In genomic region chr11:72566304-72566703, GRCm38 (mm10) we compare ENCODE assay signal across 31 mouse cellular contexts. TPM values are rescaled to one million over a fixed set of nuclear protein-coding genes. Genes with fewer than 3 reads are reported as not detected.
"Had no signal": no experiment of that assay in that cellular context is flagged by ENCODE, and none has a peak within 500 bp of the region (broad histone marks: within the 10 kb centered on the region; RNA-seq: fewer than 3 reads in every experiment).

No protein-coding gene starts in this region.

- DNase-seq: liver, embryonic 13.5 days; lung, adult 18-20 months; lung, adult 2 months; lung, embryonic 14.5 days; lung, postnatal 10 days; lung, postnatal 14 days; lung, postnatal 36 days; lung, postnatal 4 days; midbrain, embryonic 14.5 days had no signal

- H3K27ac ChIP-seq: limb, embryonic 10.5 days; limb, embryonic 12.5 days; limb, embryonic 13.5 days; limb, embryonic 15.5 days; liver, embryonic 12.5 days; liver, embryonic 13.5 days; liver, embryonic 14.5 days; liver, embryonic 15.5 days; lung, embryonic 15.5 days; macrophage; midbrain, embryonic 10.5 days; midbrain, embryonic 12.5 days; midbrain, embryonic 13.5 days; midbrain, embryonic 15.5 days; neural tube, embryonic 12.5 days; neural tube, embryonic 13.5 days had no signal

- H3K27me3 ChIP-seq: limb, embryonic 15.5 days; liver, embryonic 13.5 days; lung, embryonic 15.5 days; midbrain, embryonic 15.5 days had no signal

- H3K4me1 ChIP-seq: limb, embryonic 10.5 days; limb, embryonic 12.5 days; limb, embryonic 13.5 days; midbrain, embryonic 12.5 days; midbrain, embryonic 13.5 days; midbrain, embryonic 15.5 days; neural tube, embryonic 12.5 days; neural tube, embryonic 13.5 days had no signal

- H3K36me3 ChIP-seq: limb, embryonic 10.5 days; limb, embryonic 12.5 days; limb, embryonic 13.5 days; limb, embryonic 15.5 days; liver, embryonic 12.5 days; liver, embryonic 13.5 days; liver, embryonic 15.5 days; lung, embryonic 15.5 days; midbrain, embryonic 10.5 days; midbrain, embryonic 12.5 days; midbrain, embryonic 13.5 days; midbrain, embryonic 15.5 days; neural tube, embryonic 12.5 days; neural tube, embryonic 13.5 days had no signal

- H3K4me2 ChIP-seq: limb, embryonic 12.5 days; limb, embryonic 13.5 days; limb, embryonic 15.5 days; liver, embryonic 11.5 days; liver, embryonic 12.5 days; liver, embryonic 13.5 days; liver, embryonic 15.5 days; lung, embryonic 14.5 days; lung, embryonic 15.5 days; midbrain, embryonic 11.5 days; midbrain, embryonic 12.5 days; midbrain, embryonic 13.5 days; midbrain, embryonic 15.5 days; neural tube, embryonic 12.5 days; neural tube, embryonic 13.5 days had no signal

- H3K4me3 ChIP-seq: limb, embryonic 10.5 days; limb, embryonic 12.5 days; limb, embryonic 13.5 days; limb, embryonic 15.5 days; liver, embryonic 12.5 days; liver, embryonic 13.5 days; liver, embryonic 15.5 days; lung, embryonic 15.5 days; megakaryocyte, embryonic 14.5 days; midbrain, embryonic 10.5 days; midbrain, embryonic 12.5 days; midbrain, embryonic 13.5 days; midbrain, embryonic 15.5 days; myocyte; neural tube, embryonic 12.5 days; neural tube, embryonic 13.5 days had no signal

- ATAC-seq: liver, embryonic 12.5 days; lung, postnatal 0 days; midbrain, embryonic 13.5 days; midbrain, embryonic 15.5 days; midbrain, embryonic 16.5 days had no signal

- H3K9me3 ChIP-seq: limb, embryonic 10.5 days; limb, embryonic 12.5 days; limb, embryonic 13.5 days; limb, embryonic 15.5 days; liver, embryonic 12.5 days; liver, embryonic 13.5 days; liver, embryonic 15.5 days; lung, embryonic 15.5 days; megakaryocyte, embryonic 14.5 days; midbrain, embryonic 10.5 days; midbrain, embryonic 12.5 days; midbrain, embryonic 13.5 days; midbrain, embryonic 15.5 days; neural tube, embryonic 12.5 days; neural tube, embryonic 13.5 days had no signal

- H3K9ac ChIP-seq: limb, embryonic 12.5 days; limb, embryonic 13.5 days; limb, embryonic 15.5 days; liver, embryonic 12.5 days; liver, embryonic 13.5 days; liver, embryonic 14.5 days; liver, embryonic 15.5 days; lung, embryonic 14.5 days; lung, embryonic 15.5 days; midbrain, embryonic 12.5 days; midbrain, embryonic 13.5 days; midbrain, embryonic 15.5 days; neural tube, embryonic 12.5 days; neural tube, embryonic 13.5 days had no signal

RNA-seq across cellular contexts. Expression of gene Spns3, which starts 16.0 kb away (rescaled TPM):
- polyA plus RNA-seq: limb, embryonic 12.5 days; lung, embryonic 14.5 days; macrophage; midbrain, embryonic 10.5 days; midbrain, embryonic 11.5 days; midbrain, embryonic 13.5 days; midbrain, embryonic 14.5 days; midbrain, embryonic 15.5 days; midbrain, embryonic 16.5 days; midbrain, postnatal 0 days; neural tube, embryonic 12.5 days had no signal
